Mouse (Mus musculus): Measurements from ENCODE around the gene Olfr1113. TPM values are rescaled to one million over a fixed set of nuclear protein-coding genes. Genes with fewer than 3 reads are reported as not detected.
"Not testable (repeated sequence)": the region's sequence is repeated elsewhere in the genome, so short reads cannot be mapped to it uniquely, and the experiment has no call there.

Gene Olfr1113
- not detected in 2 replicates for polyA plus RNA-seq (2014; fragmentation: Nextera tagmentation; extraction: Ambion mirVana)

DNA sequence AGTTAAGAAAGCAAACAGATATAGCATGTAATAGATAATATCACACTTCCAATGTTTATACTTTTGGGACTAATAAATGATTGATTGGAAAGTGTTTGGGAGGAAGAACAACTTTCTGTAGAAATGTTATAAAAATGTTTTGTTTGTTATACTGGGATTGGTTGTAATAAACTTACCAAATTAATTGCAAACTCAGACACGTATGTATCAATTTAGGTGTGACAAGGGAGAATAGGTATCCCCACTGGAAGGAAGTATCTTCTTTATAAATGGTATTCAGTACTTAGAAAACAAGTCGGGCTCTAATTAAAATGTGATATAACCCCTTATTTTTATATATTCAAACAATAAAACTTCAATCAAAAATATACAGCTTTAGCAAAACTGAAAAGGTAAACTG, at the start of gene Olfr1113:
TSS of gene Olfr1113 (plus strand) at position 301 of the 400 bp plus-strand sequence.
- no peak for DNase-seq (ENCODE audit: low spot score)
- H3K4me3 ChIP-seq (ENCODE audit: low read depth, low read length), result no peak within 1 kb of the TSS
- no peak for ATAC-seq (replicated peaks; ENCODE audit: insufficient number of reproducible peaks, low FRiP score, low TSS enrichment, low read depth)
- H3K4me2 ChIP-seq (ENCODE audit: low read depth, low read length), result no peak within 1 kb of the TSS
- H3K9ac ChIP-seq (replicated peaks; ENCODE audit: low read length), result no peak within 1 kb of the TSS
- no peak within 1 kb of the TSS for H3K27ac ChIP-seq (replicated peaks; ENCODE audit: low read depth, low read length)
- no peaks in the 10 kb centered on the region for H3K27me3 ChIP-seq (ENCODE audit: control insufficient read depth, insufficient read depth, low read length)
- H3K36me3 ChIP-seq (replicated peaks; ENCODE audit: control insufficient read depth, insufficient read depth, low read depth, low read length), result no peaks in the 10 kb centered on the region
- H3K4me1 ChIP-seq (ENCODE audit: control insufficient read depth, insufficient read depth, low read length), result no peaks in the 10 kb centered on the region
- WGBS, result 82% methylated on average over 2 of the region's 2 CpGs
- no peaks in the 10 kb centered on the region for H3K9me3 ChIP-seq (replicated peaks; ENCODE audit: control insufficient read depth, low read length)

GRCm38 (mm10) chr2:87167731-87168130, 41.0 kb upstream of the Olfr1113 start:
- not testable (repeated sequence) for H3K36me3 ChIP-seq (replicated peaks; ENCODE audit: control insufficient read depth, insufficient read depth, low read depth, low read length); H3K4me3 ChIP-seq (ENCODE audit: low read depth, low read length); H3K4me2 ChIP-seq (ENCODE audit: low read depth, low read length); H3K9ac ChIP-seq (replicated peaks; ENCODE audit: low read length); DNase-seq (ENCODE audit: low spot score); H3K27ac ChIP-seq (replicated peaks; ENCODE audit: low read depth, low read length); H3K9me3 ChIP-seq (replicated peaks; ENCODE audit: control insufficient read depth, low read length); H3K4me1 ChIP-seq (ENCODE audit: control insufficient read depth, insufficient read depth, low read length); ATAC-seq (replicated peaks; ENCODE audit: insufficient number of reproducible peaks, low FRiP score, low TSS enrichment, low read depth); H3K27me3 ChIP-seq (ENCODE audit: control insufficient read depth, insufficient read depth, low read length)
- 85% methylated on average over 2 of the region's 2 CpGs for WGBS

DNA sequence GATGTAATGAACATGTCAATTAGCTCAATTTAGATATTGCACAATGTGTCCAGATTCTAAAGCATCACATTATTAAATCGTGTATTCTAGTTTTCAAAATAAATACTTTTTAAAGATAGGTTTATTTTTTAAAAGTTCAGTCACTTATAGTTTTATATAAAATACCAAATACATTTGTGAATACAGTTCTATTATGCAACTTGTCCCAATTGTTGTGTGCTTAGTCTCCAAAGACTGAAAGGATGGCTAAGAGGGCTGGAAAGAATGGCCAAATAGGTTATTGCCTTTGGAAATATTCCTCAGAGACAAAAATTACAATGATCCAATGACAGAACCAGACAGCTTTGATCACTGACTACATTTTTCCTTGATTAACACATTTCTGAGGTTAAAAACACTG, 21.3 kb upstream of the Olfr1113 start, which contains the start of gene Olfr1112:
TSS of gene Olfr1112 (plus strand) at position 301 of the 400 bp plus-strand sequence.
- 86% methylated on average over 1 of the region's 1 CpGs for WGBS

DNA sequence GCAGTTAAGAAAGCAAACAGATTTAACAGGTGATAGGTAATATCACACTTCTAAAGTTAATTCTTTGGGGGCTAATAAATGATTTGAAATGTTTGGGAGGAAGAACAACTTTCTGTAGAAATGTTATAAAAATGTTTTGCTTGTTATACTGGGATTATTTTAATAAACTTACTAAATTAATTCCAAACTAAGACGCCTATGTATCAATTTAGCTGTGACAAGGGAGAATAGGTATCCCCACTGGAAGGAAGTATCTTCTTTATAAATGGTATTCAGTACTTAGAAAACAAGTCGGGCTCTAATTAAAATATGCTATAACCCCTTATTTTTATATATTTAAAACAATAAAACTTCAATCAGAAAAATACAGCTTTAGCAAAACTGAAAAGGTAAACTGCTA, 38.9 kb downstream of the Olfr1113 start, which contains the start of gene Olfr1115:
TSS of gene Olfr1115 (plus strand) at position 301 of the 400 bp plus-strand sequence.
- Histone ChIP-seq H3K9me3 (replicated peaks; ENCODE audit: control insufficient read depth, low read length) (no peaks in the 10 kb centered on the region), H3K27ac (replicated peaks; ENCODE audit: low read depth, low read length) (no peak within 1 kb of the TSS), H3K9ac (replicated peaks; ENCODE audit: low read length) (no peak within 1 kb of the TSS), H3K27me3 (ENCODE audit: control insufficient read depth, insufficient read depth, low read length) (no peaks in the 10 kb centered on the region), H3K4me3 (ENCODE audit: low read depth, low read length) (no peak within 1 kb of the TSS), H3K4me1 (ENCODE audit: control insufficient read depth, insufficient read depth, low read length) (no peaks in the 10 kb centered on the region), H3K4me2 (ENCODE audit: low read depth, low read length) (no peak within 1 kb of the TSS), H3K36me3 (replicated peaks; ENCODE audit: control insufficient read depth, insufficient read depth, low read depth, low read length) (no peaks in the 10 kb centered on the region)
- DNase-seq (ENCODE audit: low spot score) (no peak), ATAC-seq (replicated peaks; ENCODE audit: insufficient number of reproducible peaks, low FRiP score, low TSS enrichment, low read depth) (no peak)
- WGBS, result 83% methylated on average over 2 of the region's 2 CpGs

More for the DNA sequence above, 21.3 kb upstream of the Olfr1113 start, which contains the start of gene Olfr1112:
- DNase-seq (ENCODE audit: low spot score) (no peak), ATAC-seq (replicated peaks; ENCODE audit: insufficient number of reproducible peaks, low FRiP score, low TSS enrichment, low read depth) (no peak)
- no peaks in the 10 kb centered on the region for H3K9me3 ChIP-seq (replicated peaks; ENCODE audit: control insufficient read depth, low read length)
- no peak within 1 kb of the TSS for H3K27ac ChIP-seq (replicated peaks; ENCODE audit: low read depth, low read length)
- H3K4me3 ChIP-seq (ENCODE audit: low read depth, low read length), result no peak within 1 kb of the TSS
- H3K9ac ChIP-seq (replicated peaks; ENCODE audit: low read length), result no peak within 1 kb of the TSS
- H3K4me1 ChIP-seq (ENCODE audit: control insufficient read depth, insufficient read depth, low read length), result no peaks in the 10 kb centered on the region
- no peaks in the 10 kb centered on the region for H3K36me3 ChIP-seq (replicated peaks; ENCODE audit: control insufficient read depth, insufficient read depth, low read depth, low read length)
- H3K4me2 ChIP-seq (ENCODE audit: low read depth, low read length), result no peak within 1 kb of the TSS
- no peaks in the 10 kb centered on the region for H3K27me3 ChIP-seq (ENCODE audit: control insufficient read depth, insufficient read depth, low read length)

Small RNA genes lying within 50 kb of the gene (microRNA-seq; reads per million reads assigned to microRNA genes)
- not detected for gene Gm27438 (ENCODE audit: borderline number of aligned reads)

Other genes starting within 250 kb of the Olfr1113 start
- not detected in 2 replicates for gene Olfr1099, start 248.3 kb upstream of the Olfr1113 start, polyA plus RNA-seq (2014; fragmentation: Nextera tagmentation; extraction: Ambion mirVana)
- gene Olfr1100, start 229.0 kb upstream of the Olfr1113 start, polyA plus RNA-seq (2014; fragmentation: Nextera tagmentation; extraction: Ambion mirVana), result not detected in 2 replicates
- not detected in 2 replicates for gene Olfr1101, start 217.7 kb upstream of the Olfr1113 start, polyA plus RNA-seq (2014; fragmentation: Nextera tagmentation; extraction: Ambion mirVana)
- not detected in 2 replicates for gene Olfr1102, start 210.6 kb upstream of the Olfr1113 start, polyA plus RNA-seq (2014; fragmentation: Nextera tagmentation; extraction: Ambion mirVana)
- not detected in 2 replicates for gene Olfr1104, start 181.9 kb upstream of the Olfr1113 start, polyA plus RNA-seq (2014; fragmentation: Nextera tagmentation; extraction: Ambion mirVana)
- not detected in 2 replicates for gene Olfr1105, start 172.4 kb upstream of the Olfr1113 start, polyA plus RNA-seq (2014; fragmentation: Nextera tagmentation; extraction: Ambion mirVana)
- not detected in 2 replicates for gene Olfr1106, start 156.7 kb upstream of the Olfr1113 start, polyA plus RNA-seq (2014; fragmentation: Nextera tagmentation; extraction: Ambion mirVana)
- gene Olfr1107, start 133.2 kb upstream of the Olfr1113 start, polyA plus RNA-seq (2014; fragmentation: Nextera tagmentation; extraction: Ambion mirVana), result not detected in 2 replicates
- not detected in 2 replicates for gene Olfr1109, start 113.0 kb upstream of the Olfr1113 start, polyA plus RNA-seq (2014; fragmentation: Nextera tagmentation; extraction: Ambion mirVana)
- not detected in 2 replicates for gene Olfr259, start 94.4 kb upstream of the Olfr1113 start, polyA plus RNA-seq (2014; fragmentation: Nextera tagmentation; extraction: Ambion mirVana)
- gene Olfr1110, start 68.7 kb upstream of the Olfr1113 start, polyA plus RNA-seq (2014; fragmentation: Nextera tagmentation; extraction: Ambion mirVana), result not detected in 2 replicates
- not detected in 2 replicates for gene Olfr1111, start 56.3 kb upstream of the Olfr1113 start, polyA plus RNA-seq (2014; fragmentation: Nextera tagmentation; extraction: Ambion mirVana)
- not detected in 2 replicates for gene Olfr1112, start 21.2 kb upstream of the Olfr1113 start, polyA plus RNA-seq (2014; fragmentation: Nextera tagmentation; extraction: Ambion mirVana)
- not detected in 2 replicates for gene Olfr1115, start 39.0 kb downstream of the Olfr1113 start, polyA plus RNA-seq (2014; fragmentation: Nextera tagmentation; extraction: Ambion mirVana)
- gene Olfr1116, start 58.6 kb downstream of the Olfr1113 start, polyA plus RNA-seq (2014; fragmentation: Nextera tagmentation; extraction: Ambion mirVana), result not detected in 2 replicates
- not detected in 2 replicates for gene Olfr1118, start 98.6 kb downstream of the Olfr1113 start, polyA plus RNA-seq (2014; fragmentation: Nextera tagmentation; extraction: Ambion mirVana)
- not detected in 2 replicates for gene Olfr1120, start 145.8 kb downstream of the Olfr1113 start, polyA plus RNA-seq (2014; fragmentation: Nextera tagmentation; extraction: Ambion mirVana)
- gene Olfr1121, start 160.9 kb downstream of the Olfr1113 start, polyA plus RNA-seq (2014; fragmentation: Nextera tagmentation; extraction: Ambion mirVana), result not detected in 2 replicates
- gene Olfr1122, start 176.9 kb downstream of the Olfr1113 start, polyA plus RNA-seq (2014; fragmentation: Nextera tagmentation; extraction: Ambion mirVana), result not detected in 2 replicates
- not detected in 2 replicates for gene Olfr1123, start 207.7 kb downstream of the Olfr1113 start, polyA plus RNA-seq (2014; fragmentation: Nextera tagmentation; extraction: Ambion mirVana)
- not detected in 2 replicates for gene Olfr1124, start 221.3 kb downstream of the Olfr1113 start, polyA plus RNA-seq (2014; fragmentation: Nextera tagmentation; extraction: Ambion mirVana)
- gene Olfr1126, start 245.0 kb downstream of the Olfr1113 start, polyA plus RNA-seq (2014; fragmentation: Nextera tagmentation; extraction: Ambion mirVana), result not detected in 2 replicates

All from embryonic facial prominence, embryonic 11.5 days (tissue).